Mouse (Mus musculus) liver, postnatal 0 days (tissue): Measurements from ENCODE around the gene Sap30bp.

Experiments
- CTCF ChIP-seq: sonication (generic); IDR thresholded peaks from 2 replicates; pipeline ENCODE4 v1.5.1; 2016; ENCODE audit warnings: antibody characterized with exemption, low read depth
- EP300 ChIP-seq: IDR thresholded peaks from 2 replicates; pipeline ENCODE4 v1.6.1; 2016; ENCODE audit warnings: antibody characterized with exemption, low read depth, mild to moderate bottlenecking

GRCm38 (mm10) chr11:116014821-116015220 is 81.7 kb downstream of the Sap30bp start:
- TF ChIP-seq CTCF = no peak
- peak; percentile 23; the same call in 1 of the 2 replicates for TF ChIP-seq EP300
